Mouse (Mus musculus) myocyte (in vitro differentiated cells): ENCODE data around the gene Elovl4.

Source experiments
- E2F4 ChIP-seq: IDR thresholded peaks from one replicate; pipeline ENCODE4 v1.6.1; 2011; ENCODE audit warnings: mild to moderate bottlenecking, control low read depth, moderate library complexity; ENCODE audit not compliant: insufficient read depth
- MAX ChIP-seq: IDR thresholded peaks from one replicate; pipeline ENCODE4 v1.6.1; 2011; ENCODE audit warnings: low read depth, mild to moderate bottlenecking, control low read depth
- MYOD1 ChIP-seq, 3 experiments: IDR thresholded peaks; one replicate each; pipeline ENCODE4 v1.6.1; 2011; ENCODE audit warnings: control low read depth in 2 of 3, low read depth in 2 of 3, mild to moderate bottlenecking in 2 of 3, moderate library complexity in 1 of 3; ENCODE audit not compliant: insufficient read length in 2 of 3, control insufficient read depth in 1 of 3
- MYOG ChIP-seq, 3 experiments: IDR thresholded peaks; one replicate each; pipeline ENCODE4 v1.6.1; 2011; ENCODE audit warnings: control low read depth in 2 of 3, low read depth in 2 of 3, mild to moderate bottlenecking in 2 of 3; ENCODE audit not compliant: insufficient read length in 2 of 3, control insufficient read depth in 1 of 3, insufficient read depth in 1 of 3
- POLR2A ChIP-seq: IDR thresholded peaks from one replicate; pipeline ENCODE4 v1.6.1; 2011; ENCODE audit warnings: low read depth, mild to moderate bottlenecking, control low read depth, moderate library complexity; ENCODE audit not compliant: insufficient read length
- POLR2AphosphoS2 ChIP-seq: IDR thresholded peaks from one replicate; pipeline ENCODE4 v1.6.1; 2011; ENCODE audit warnings: low read depth, control low read depth; ENCODE audit not compliant: insufficient read length
- SRF ChIP-seq: IDR thresholded peaks from one replicate; pipeline ENCODE4 v1.6.1; 2011; ENCODE audit warnings: low read depth; ENCODE audit not compliant: control insufficient read depth, insufficient read length
- TCF12 ChIP-seq: IDR thresholded peaks from one replicate; pipeline ENCODE4 v1.6.1; 2011; ENCODE audit warnings: mild to moderate bottlenecking, control low read depth; ENCODE audit not compliant: poor library complexity, insufficient read depth, severe bottlenecking

GRCm38 (mm10) chr9:83789326-83789725 is 16.8 kb downstream of the Elovl4 start:
- TF ChIP-seq POLR2A, result no peak
- no peak for TF ChIP-seq MYOD1 (IDR thresholded peaks at IDR 0.05; ENCODE audit: control insufficient read depth in 1 of 3, insufficient read length in 2 of 3, low read depth in 2 of 3)
- TF ChIP-seq E2F4, result no peak
- TF ChIP-seq MYOG (IDR thresholded peaks at IDR 0.05; ENCODE audit: control insufficient read depth in 1 of 3, insufficient read depth in 1 of 3, insufficient read length in 2 of 3, low read depth in 2 of 3), result no peak
- no peak for TF ChIP-seq MAX
- TF ChIP-seq TCF12, result no peak
- TF ChIP-seq SRF, result no peak
- no peak for TF ChIP-seq POLR2AphosphoS2
